ENCODE assay signal across 21 mouse cellular contexts in the genomic region with DNA sequence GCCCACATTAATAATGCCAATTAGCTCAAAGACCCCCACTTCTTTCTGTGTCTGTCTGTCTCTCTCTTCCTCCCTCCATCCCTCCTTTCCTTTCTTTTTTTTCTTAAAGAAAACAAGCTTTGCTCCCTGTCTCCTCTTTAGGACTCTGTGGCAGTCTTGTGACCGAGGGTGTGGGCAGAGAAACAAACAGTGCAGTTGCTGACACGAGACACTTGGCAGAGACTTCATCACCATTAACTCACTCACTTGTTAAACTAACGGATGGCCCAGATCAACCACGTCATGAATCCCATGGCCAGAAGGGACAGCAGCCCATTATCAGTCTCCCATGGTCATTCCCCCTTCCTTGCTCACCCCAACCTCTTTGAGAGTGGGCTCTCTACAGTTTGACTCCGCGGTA.
"Had no signal": no experiment of that assay in that cellular context is flagged by ENCODE, and none has a peak within 500 bp of the region (broad histone marks: within the 10 kb centered on the region; RNA-seq: fewer than 3 reads in every experiment).

No protein-coding gene starts in this region.

- H3K4me1 ChIP-seq: heart, embryonic 13.5 days; heart, embryonic 15.5 days; hindbrain, embryonic 13.5 days; hindbrain, embryonic 15.5 days; liver, embryonic 12.5 days had no signal

- ATAC-seq: forebrain, postnatal 0 days; hindbrain, postnatal 0 days; intestine, embryonic 16.5 days; liver, embryonic 12.5 days had no signal

- H3K4me2 ChIP-seq: heart, embryonic 11.5 days; heart, embryonic 13.5 days; heart, embryonic 15.5 days; hindbrain, embryonic 13.5 days; hindbrain, embryonic 15.5 days; limb, embryonic 12.5 days; liver, embryonic 12.5 days had no signal

- H3K9ac ChIP-seq: forebrain, postnatal 0 days; heart, embryonic 13.5 days; heart, embryonic 15.5 days; hindbrain, embryonic 13.5 days; hindbrain, embryonic 15.5 days; limb, embryonic 12.5 days; liver, embryonic 12.5 days; liver, embryonic 14.5 days had no signal

- DNase-seq: forebrain, postnatal 0 days; gastrocnemius, postnatal 14 days; gastrocnemius, postnatal 36 days; heart, adult 2 months; heart, postnatal 14 days; heart, postnatal 36 days; kidney, adult 11 months; layer of hippocampus, adult 9-11 months; liver had no signal

- H3K9me3 ChIP-seq: heart, embryonic 13.5 days; heart, embryonic 15.5 days; hindbrain, embryonic 13.5 days; hindbrain, embryonic 15.5 days; limb, embryonic 10.5 days; limb, embryonic 12.5 days; liver, embryonic 12.5 days had no signal

- H3K27me3 ChIP-seq: heart, embryonic 13.5 days; heart, embryonic 15.5 days; hindbrain, embryonic 13.5 days; hindbrain, embryonic 15.5 days; limb, embryonic 12.5 days; liver, embryonic 12.5 days had no signal

- H3K4me3 ChIP-seq: heart, adult 2 months; heart, embryonic 13.5 days; heart, embryonic 15.5 days; hindbrain, embryonic 13.5 days; hindbrain, embryonic 15.5 days; left cerebral cortex, adult 2 months; limb, embryonic 10.5 days; limb, embryonic 12.5 days; liver, embryonic 12.5 days had no signal

- H3K27ac ChIP-seq: heart, adult 2 months; heart, embryonic 13.5 days; heart, embryonic 15.5 days; hindbrain, embryonic 13.5 days; hindbrain, embryonic 15.5 days; hindbrain, postnatal 0 days; left cerebral cortex, adult 2 months; limb, embryonic 10.5 days; limb, embryonic 12.5 days; liver, embryonic 12.5 days; liver, embryonic 14.5 days had no signal

- H3K36me3 ChIP-seq: heart, embryonic 13.5 days; heart, embryonic 15.5 days; hindbrain, embryonic 13.5 days; hindbrain, embryonic 15.5 days; limb, embryonic 10.5 days; limb, embryonic 12.5 days; liver, embryonic 12.5 days had no signal
